Mouse (Mus musculus) heart, embryonic 14.5 days (tissue): ENCODE measurements around the gene Lce1h. TPM values are rescaled to one million over a fixed set of nuclear protein-coding genes. Genes with fewer than 3 reads are reported as not detected.

Source experiments
- ATAC-seq: fragments of 200-750 bp; cut with Nextera tagmentation; 2 replicates; pipeline ENCODE4 v1.8.0; 2017; ENCODE audit warnings: low read depth, moderate TSS enrichment; ENCODE audit not compliant: insufficient number of reproducible peaks, insufficient read depth, low FRiP score
- H3K27ac ChIP-seq, 2 experiments: fragments of 200-500 bp in 1 of 2; fragments of 300-500 bp in 1 of 2; sonication (generic) in 1 of 2; replicated peaks in 1 of 2; 2 replicates each; pipeline ENCODE4 v1.5.1; 2012 to 2014; ENCODE audit warnings: low read depth in 2 of 2, low read length in 2 of 2, control low read depth in 1 of 2, mild to moderate bottlenecking in 1 of 2, mixed read lengths in 1 of 2; ENCODE audit not compliant: control insufficient read depth in 1 of 2, insufficient read depth in 1 of 2
- H3K27me3 ChIP-seq: fragments of 300-500 bp; sonication (generic); 2 replicates; pipeline ENCODE4 v1.6.1; 2014; ENCODE audit warnings: mild to moderate bottlenecking, low read length, control low read depth; ENCODE audit not compliant: control insufficient read depth, insufficient read depth
- H3K36me3 ChIP-seq: fragments of 300-500 bp; sonication (generic); 2 replicates; pipeline ENCODE4 v1.6.1; 2014; ENCODE audit warnings: mild to moderate bottlenecking, control low read depth, low read length, mixed read lengths; ENCODE audit not compliant: control insufficient read depth, insufficient read depth
- H3K4me1 ChIP-seq, 2 experiments: fragments of 200-500 bp in 1 of 2; fragments of 300-500 bp in 1 of 2; sonication (generic) in 1 of 2; 2 replicates each; pipeline ENCODE4 v1.6.1; 2012 to 2014; ENCODE audit warnings: low read length in 2 of 2, control low read depth in 1 of 2, mixed read lengths in 1 of 2; ENCODE audit not compliant: control insufficient read depth in 2 of 2, insufficient read depth in 2 of 2
- H3K4me2 ChIP-seq: fragments of 300-500 bp; sonication (generic); 2 replicates; pipeline ENCODE4 v1.6.1; 2014; ENCODE audit warnings: mild to moderate bottlenecking, low read length
- H3K4me3 ChIP-seq, 2 experiments: fragments of 200-500 bp in 1 of 2; fragments of 300-500 bp in 1 of 2; sonication (generic) in 1 of 2; 2 replicates each; pipeline ENCODE4 v1.5.1; 2012 to 2014; ENCODE audit warnings: low read length in 2 of 2, mild to moderate bottlenecking in 2 of 2, control low read depth in 1 of 2, low read depth in 1 of 2, moderate library complexity in 1 of 2; ENCODE audit not compliant: control insufficient read depth in 1 of 2, insufficient read depth in 1 of 2
- H3K9ac ChIP-seq: fragments of 300-500 bp; sonication (generic); 2 replicates; pipeline ENCODE4 v1.6.1; 2014; ENCODE audit warnings: mild to moderate bottlenecking, low read length
- H3K9me3 ChIP-seq: fragments of 300-500 bp; sonication (generic); 2 replicates; pipeline ENCODE4 v1.6.1; 2016; ENCODE audit warnings: low read length, control low read depth; ENCODE audit not compliant: control insufficient read depth
- WGBS: fragments of 180-500 bp; shearing (Covaris S2); extraction: QIAGEN DNeasy Blood & Tissue Kit; methylation state at CpG from one replicate; pipeline ENCODE4 v1.1.7; 2014; 5-methylcytosine and 5-hydroxymethylcytosine counted together
- polyA plus RNA-seq: library from polyadenylated mRNA; unstranded; fragments of >200 nt; fragmentation: Nextera tagmentation; extraction: Ambion mirVana; gene quantifications from 2 replicates; pipeline ENCODE4 v1.2.1, GENCODE M21; 2014

The Lce1h gene
- polyA plus RNA-seq, result not detected in 2 replicates

GRCm38 (mm10) chr3:92764965-92765364, at the start of gene Lce1h:
Gene Lce1h (minus strand): TSS chr3:92765065.
- no peak within 1 kb of the TSS for H3K4me2 ChIP-seq
- H3K27ac ChIP-seq, result no peak within 1 kb of the TSS
- 70% methylated on average over 1 of the region's 1 CpGs for WGBS
- H3K36me3 ChIP-seq, result no peaks in the 10 kb centered on the region
- no peaks in the 10 kb centered on the region for H3K27me3 ChIP-seq
- no peak for ATAC-seq
- H3K9ac ChIP-seq, result no peak within 1 kb of the TSS
- no peaks in the 10 kb centered on the region for H3K4me1 ChIP-seq
- H3K4me3 ChIP-seq, result no peak within 1 kb of the TSS
- no peaks in the 10 kb centered on the region for H3K9me3 ChIP-seq

- Histone ChIP-seq H3K4me1 (no peaks in the 10 kb centered on the region), H3K4me3 (no peak within 1 kb of the TSS), H3K36me3 (no peaks in the 10 kb centered on the region), H3K9ac (no peak within 1 kb of the TSS), H3K27ac (no peak within 1 kb of the TSS), H3K9me3 (no peaks in the 10 kb centered on the region), H3K27me3 (no peaks in the 10 kb centered on the region), H3K4me2 (no peak within 1 kb of the TSS)
- ATAC-seq, result no peak
Measured at GRCm38 (mm10) chr3:92807791-92808190, 42.9 kb upstream of the Lce1h start, which contains the start of gene Lce1k. Gene Lce1k (minus strand): TSS chr3:92807891.

GRCm38 (mm10) chr3:92790414-92790813, 25.5 kb upstream of the Lce1h start, which contains the start of gene Lce1j:
Gene Lce1j (minus strand): TSS chr3:92790514.
- no peak within 1 kb of the TSS for H3K4me2 ChIP-seq
- ATAC-seq, result no peak
- H3K27ac ChIP-seq, result no peak within 1 kb of the TSS
- 70% methylated on average over 1 of the region's 1 CpGs for WGBS
- no peaks in the 10 kb centered on the region for H3K36me3 ChIP-seq
- no peak within 1 kb of the TSS for H3K9ac ChIP-seq
- no peaks in the 10 kb centered on the region for H3K27me3 ChIP-seq
- H3K4me1 ChIP-seq, result no peaks in the 10 kb centered on the region
- H3K4me3 ChIP-seq, result no peak within 1 kb of the TSS
- no peaks in the 10 kb centered on the region for H3K9me3 ChIP-seq

GRCm38 (mm10) chr3:92778799-92779198, 13.9 kb upstream of the Lce1h start, which contains the start of gene Lce1i:
Gene Lce1i (minus strand): TSS chr3:92778899.
- WGBS, result 72% methylated on average over 1 of the region's 1 CpGs
- Histone ChIP-seq H3K4me3 (no peak within 1 kb of the TSS), H3K9ac (no peak within 1 kb of the TSS)

GRCm38 (mm10) chr3:92771573-92771972, 6.7 kb upstream of the Lce1h start:
- H3K36me3 ChIP-seq, result no peaks in the 10 kb centered on the region
- no peaks in the 10 kb centered on the region for H3K27me3 ChIP-seq
- H3K4me1 ChIP-seq, result no peaks in the 10 kb centered on the region
- H3K9me3 ChIP-seq, result no peaks in the 10 kb centered on the region
- no peak overlapping the region for H3K27ac ChIP-seq
- H3K9ac ChIP-seq, result no peak overlapping the region
- 17% methylated on average over 3 of the region's 3 CpGs for WGBS
- no peak overlapping the region for H3K4me3 ChIP-seq
- no peak for ATAC-seq
- no peak overlapping the region for H3K4me2 ChIP-seq

More at GRCm38 (mm10) chr3:92778799-92779198, 13.9 kb upstream of the Lce1h start, which contains the start of gene Lce1i:
- no peaks in the 10 kb centered on the region for H3K27me3 ChIP-seq
- H3K27ac ChIP-seq, result no peak within 1 kb of the TSS
- ATAC-seq, result no peak
- no peaks in the 10 kb centered on the region for H3K36me3 ChIP-seq
- H3K4me2 ChIP-seq, result no peak within 1 kb of the TSS
- no peaks in the 10 kb centered on the region for H3K4me1 ChIP-seq
- no peaks in the 10 kb centered on the region for H3K9me3 ChIP-seq

- no peak overlapping the region for H3K4me3 ChIP-seq
- H3K4me2 ChIP-seq, result no peak overlapping the region
- H3K4me1 ChIP-seq, result no peaks in the 10 kb centered on the region
- H3K27ac ChIP-seq, result no peak overlapping the region
- ATAC-seq, result no peak
- no peak overlapping the region for H3K9ac ChIP-seq
- no peaks in the 10 kb centered on the region for H3K27me3 ChIP-seq
- H3K36me3 ChIP-seq, result no peaks in the 10 kb centered on the region
- H3K9me3 ChIP-seq, result no peaks in the 10 kb centered on the region
- 41% methylated on average over 3 of the region's 3 CpGs for WGBS
Measured at GRCm38 (mm10) chr3:92753197-92753596, 11.7 kb downstream of the Lce1h start.

GRCm38 (mm10) chr3:92752238-92752637, 12.6 kb downstream of the Lce1h start, which contains the start of gene Lce1g:
Gene Lce1g (minus strand): TSS chr3:92752338.
- Histone ChIP-seq H3K4me2 (no peak within 1 kb of the TSS), H3K9me3 (no peaks in the 10 kb centered on the region), H3K27me3 (no peaks in the 10 kb centered on the region), H3K36me3 (no peaks in the 10 kb centered on the region), H3K9ac (no peak within 1 kb of the TSS), H3K27ac (no peak within 1 kb of the TSS), H3K4me3 (no peak within 1 kb of the TSS), H3K4me1 (no peaks in the 10 kb centered on the region)
- 78% methylated on average over 1 of the region's 1 CpGs for WGBS
- no peak for ATAC-seq

GRCm38 (mm10) chr3:92738996-92739395, 25.9 kb downstream of the Lce1h start, which contains the start of gene Gm38119:
Gene Gm38119 (minus strand): TSS chr3:92739096.
- Histone ChIP-seq H3K27me3 (no peaks in the 10 kb centered on the region), H3K27ac (no peak within 1 kb of the TSS), H3K4me2 (no peak within 1 kb of the TSS), H3K4me1 (no peaks in the 10 kb centered on the region), H3K36me3 (no peaks in the 10 kb centered on the region), H3K9ac (no peak within 1 kb of the TSS), H3K9me3 (no peaks in the 10 kb centered on the region), H3K4me3 (no peak within 1 kb of the TSS)
- ATAC-seq, result no peak
- 54% methylated on average over 1 of the region's 1 CpGs for WGBS
